Mouse (Mus musculus) left cerebral cortex, adult 11 months (tissue): ENCODE results near the gene Mef2c.

ENCODE experiments used
- DNase-seq: peaks from one replicate; pipeline ENCODE4 v3.0.0; 2022; ENCODE audit warnings: low spot score

Mef2c gene

DNA sequence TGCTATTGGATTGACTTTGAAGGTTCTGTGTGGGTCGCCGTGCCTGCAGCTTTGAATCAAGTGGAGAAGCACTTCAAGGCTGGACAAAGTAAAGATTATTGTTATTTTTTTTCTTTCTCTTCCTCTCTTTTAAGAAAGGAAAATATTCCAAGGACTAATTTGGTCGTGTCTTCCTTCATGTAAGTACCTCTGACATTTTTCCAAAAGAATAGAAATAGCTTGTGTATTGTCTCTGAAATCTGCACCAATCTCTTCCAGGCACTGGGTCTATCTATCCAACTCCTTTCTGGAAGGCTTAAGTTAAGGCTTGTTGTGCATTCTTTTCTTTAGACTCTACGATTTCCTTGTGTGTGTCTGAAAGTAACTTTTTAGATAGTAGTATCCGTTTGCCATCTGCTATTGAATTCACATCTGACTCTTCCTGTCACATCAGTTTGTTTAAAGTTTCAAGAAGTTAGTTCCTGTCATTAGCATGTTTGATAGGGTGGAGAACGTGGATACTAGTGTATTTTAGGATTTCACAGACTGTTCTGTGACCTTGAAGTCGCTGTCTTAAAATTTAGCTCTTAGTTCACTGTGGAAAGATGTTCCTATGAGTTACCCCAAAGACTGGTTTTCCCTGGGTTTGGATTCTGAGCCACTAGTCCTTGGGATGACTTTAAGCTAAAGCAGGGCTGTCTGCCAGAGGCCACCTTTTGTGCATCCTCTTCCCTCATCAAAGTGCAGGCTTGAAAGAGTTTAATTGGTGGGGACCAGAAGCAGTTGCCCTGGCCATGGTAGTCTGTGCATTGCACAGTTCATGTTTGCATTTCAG is 21.3 kb downstream of the Mef2c start:
- no peak for DNase-seq

DNA sequence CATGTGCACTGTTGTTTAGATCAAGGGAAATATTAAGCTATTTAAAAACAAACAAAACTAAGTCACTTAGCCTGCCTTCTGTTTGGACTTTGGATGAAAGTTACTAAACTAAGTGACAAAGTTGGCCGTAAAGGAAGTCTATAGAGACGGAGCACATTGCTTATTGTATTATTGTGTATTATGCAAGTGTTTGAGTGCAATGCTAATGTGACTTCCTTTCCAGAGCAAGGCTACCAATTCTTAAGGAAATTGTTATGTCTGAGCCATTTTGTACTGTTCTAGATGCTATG is 21.8 kb downstream of the Mef2c start:
- no peak for DNase-seq

DNA sequence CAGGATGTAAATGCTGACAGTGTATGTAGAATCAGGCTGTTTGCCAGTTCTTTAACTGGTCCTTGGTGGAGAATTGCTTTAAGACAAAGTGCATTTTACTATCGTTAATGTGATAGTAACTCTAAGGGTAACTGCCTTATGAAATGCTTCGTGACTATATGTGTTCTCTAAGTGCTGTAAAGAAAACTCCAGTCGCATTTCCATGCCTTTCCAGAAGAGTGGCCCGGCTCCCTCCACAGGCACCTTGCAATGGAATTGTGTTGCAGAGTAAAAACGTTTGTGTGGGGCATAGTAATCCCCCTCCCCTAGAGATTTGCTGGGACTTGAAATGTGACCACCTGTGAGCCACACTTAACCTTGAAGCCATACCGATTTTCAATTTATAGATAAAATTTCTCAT is 22.2 kb downstream of the Mef2c start:
- DNase-seq: no peak

DNA sequence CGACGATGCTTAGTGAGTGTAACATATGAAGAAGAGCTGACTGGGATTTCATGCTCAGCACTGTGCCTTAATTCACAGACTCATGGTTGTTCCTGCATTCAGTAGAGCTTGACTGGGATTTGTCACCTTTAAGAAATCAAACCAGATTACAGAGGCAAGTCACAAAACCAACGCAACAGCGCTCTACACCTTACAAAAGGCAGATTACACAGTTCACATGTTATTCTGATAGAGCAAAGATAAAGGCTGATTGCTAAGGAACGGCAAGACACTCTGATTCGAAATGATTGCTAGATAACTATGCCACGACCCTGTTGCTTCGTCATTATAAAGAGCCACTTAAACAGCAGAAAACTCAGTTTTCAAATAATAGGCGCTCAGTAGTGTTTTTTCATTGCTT is 24.1 kb downstream of the Mef2c start:
- no peak for DNase-seq

DNA sequence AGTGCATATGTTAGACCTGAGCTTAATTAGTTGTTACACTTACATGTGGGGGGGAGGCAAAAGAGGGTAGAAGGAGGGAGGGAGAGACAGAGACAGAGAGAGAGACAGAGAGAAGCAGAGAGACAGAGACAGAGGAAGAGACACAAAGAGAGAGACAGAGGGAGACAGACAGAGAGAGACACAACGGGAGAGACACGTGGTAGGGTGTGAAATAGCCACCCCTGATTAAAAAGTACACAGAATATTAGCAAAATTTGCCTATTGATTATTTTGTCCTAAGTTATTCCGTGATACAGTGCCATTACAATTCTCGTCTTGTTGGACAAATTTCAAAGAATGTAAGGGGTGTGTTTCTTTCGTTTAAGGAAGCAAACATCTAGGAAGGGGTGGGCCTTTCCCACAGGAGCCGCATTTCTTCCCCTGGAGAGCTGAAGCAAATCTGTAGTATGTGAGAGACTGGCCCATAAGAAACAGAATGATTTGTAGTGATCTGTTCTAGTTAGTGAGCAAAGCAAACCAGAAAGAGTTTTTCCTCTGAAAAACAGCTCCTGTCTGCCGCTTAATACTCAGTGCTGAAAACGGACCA is 26.0 kb downstream of the Mef2c start:
- no peak for DNase-seq

DNA sequence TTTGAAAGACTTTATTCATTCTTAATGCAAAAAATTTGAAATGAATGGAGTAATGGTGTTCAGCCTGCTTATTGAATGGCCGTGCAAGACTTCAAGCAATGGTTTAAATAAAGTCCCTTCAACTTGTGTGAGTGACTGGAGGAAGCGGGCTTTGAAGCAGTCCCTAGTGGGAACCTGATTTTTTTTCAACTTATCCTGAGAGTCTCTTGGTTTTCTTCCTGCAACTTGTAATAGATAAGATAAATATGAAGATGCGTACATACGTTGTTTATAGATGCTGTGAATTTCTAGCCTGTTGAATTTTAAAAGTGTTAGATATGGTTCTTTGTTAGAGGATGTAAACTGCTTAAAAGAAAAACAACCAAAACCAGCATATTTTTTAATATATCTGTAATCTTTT is 27.1 kb downstream of the Mef2c start:
- no peak for DNase-seq

DNA sequence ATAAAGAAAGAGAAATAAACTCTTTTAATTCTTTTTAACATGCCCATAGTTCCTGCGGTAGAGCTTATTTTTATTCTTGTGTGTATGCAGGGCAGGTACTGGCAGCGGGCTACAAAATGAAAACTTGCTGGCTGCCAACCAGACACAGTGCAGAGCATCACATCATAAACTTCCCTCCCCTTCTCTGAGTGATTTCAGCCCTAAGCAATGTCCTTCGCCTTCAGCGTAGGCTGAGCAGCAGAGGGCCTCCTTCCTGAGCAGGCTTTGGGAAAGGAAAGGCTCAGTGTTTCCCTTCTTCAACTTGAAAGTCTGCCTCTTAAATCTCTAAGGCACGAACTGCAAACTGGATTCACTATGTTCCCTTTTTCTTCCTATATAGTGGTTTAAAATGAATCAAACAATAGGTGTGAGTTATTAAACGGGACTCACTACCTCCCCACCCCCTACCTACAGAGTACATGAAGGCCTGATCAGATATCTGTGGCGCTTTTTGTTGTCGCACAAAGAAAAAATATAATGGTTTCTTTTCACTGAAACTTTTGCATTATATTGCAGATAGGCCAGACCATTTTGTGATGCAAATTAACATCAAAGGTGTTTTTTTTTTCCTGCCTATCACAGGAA is 28.2 kb downstream of the Mef2c start:
- DNase-seq: no peak

DNA sequence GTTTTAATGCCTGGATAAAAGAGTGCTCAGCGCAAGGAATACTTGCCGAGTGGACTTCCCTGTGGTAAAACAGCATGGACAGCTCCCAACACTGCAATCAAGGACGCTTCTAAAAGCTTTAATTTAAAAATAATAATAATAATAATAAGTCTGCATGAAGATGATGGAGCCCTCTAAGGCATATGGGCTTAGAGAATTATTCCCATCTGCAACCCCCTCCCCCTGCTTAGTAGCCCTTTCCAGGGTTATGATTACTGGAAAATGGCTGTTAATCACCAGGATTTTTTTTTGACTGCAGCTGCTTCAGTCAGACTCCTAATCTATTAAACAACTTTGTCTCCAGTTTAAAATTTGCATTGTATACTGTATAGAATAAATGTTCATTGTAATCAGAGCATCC is 32.5 kb downstream of the Mef2c start:
- DNase-seq: no peak

DNA sequence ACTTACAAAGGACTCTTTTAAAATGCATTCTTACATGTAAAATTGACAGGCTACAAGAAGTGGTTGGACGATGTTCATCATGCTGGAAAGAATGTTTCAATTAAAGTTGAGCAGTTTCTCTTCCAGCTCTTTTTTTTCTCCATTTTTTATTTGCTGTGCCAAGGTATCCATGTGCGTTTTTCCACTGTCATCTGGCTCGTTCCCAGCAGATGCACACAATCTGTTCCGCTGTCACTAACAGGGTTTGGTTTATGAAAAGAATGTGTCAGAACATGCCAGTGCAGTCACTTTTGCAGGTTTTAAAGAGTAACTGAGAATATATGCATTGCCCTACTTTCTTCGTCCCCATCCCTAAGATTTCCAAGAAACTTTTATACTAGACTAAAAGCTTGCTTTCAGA is 33.3 kb downstream of the Mef2c start:
- peak; percentile 38 for DNase-seq

DNA sequence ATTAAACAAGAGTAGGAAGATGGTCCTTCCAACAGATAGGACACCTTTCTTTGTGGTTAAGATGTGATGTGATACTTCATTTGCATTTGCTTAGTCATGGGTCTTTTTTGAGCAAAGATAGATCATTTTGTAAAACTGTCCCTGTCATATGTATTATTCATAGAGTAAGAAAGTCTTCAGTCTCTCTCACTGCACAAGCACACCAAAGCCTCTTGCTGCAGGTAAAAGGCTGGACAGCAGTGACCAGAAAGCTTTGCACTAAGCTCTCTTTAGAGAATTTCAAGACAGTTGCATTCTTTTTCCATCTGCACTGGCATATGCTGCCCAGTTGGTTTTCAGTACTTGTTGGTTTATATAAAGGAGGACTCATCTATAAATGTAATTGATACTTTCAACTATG is 36.1 kb downstream of the Mef2c start:
- no peak for DNase-seq

DNA sequence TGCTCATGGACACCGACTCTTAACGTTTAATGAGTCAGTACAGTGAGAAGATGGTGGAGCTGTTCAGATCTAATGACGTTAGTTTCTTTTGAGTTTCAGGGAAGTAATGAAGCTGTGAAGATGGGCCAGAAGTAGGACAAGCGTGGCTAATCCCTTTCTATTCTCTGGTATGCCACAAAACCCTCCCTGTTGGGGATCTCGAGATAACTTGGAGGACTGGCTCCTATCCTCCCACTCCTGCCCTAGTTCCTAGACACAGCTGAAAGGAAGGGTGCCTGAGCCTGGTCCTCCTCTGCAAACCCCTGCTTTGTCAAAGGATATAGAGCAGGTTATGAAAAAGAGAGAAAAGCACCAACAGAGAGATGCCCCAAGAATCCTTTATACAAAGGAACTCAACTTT is 38.8 kb downstream of the Mef2c start:
- DNase-seq: no peak

DNA sequence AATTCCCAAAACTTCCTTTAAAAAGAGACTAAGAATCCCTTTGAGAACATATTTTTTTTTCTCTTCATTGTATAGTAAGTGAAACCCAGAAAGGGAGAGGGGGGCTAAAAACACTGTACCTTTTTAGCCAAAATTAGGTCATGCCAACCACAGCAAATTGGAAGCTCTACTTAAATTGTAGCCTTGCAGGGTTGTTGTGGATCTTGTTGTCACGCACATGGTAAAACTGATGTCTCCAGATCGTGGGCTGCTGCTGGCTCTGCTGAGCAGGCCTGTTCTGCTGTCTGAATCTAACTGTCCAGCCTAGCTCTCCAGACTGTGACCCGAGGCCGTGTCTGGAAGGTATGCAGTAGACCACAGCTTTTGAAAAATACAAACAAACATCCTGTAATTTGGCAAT is 40.9 kb downstream of the Mef2c start:
- DNase-seq: no peak

DNA sequence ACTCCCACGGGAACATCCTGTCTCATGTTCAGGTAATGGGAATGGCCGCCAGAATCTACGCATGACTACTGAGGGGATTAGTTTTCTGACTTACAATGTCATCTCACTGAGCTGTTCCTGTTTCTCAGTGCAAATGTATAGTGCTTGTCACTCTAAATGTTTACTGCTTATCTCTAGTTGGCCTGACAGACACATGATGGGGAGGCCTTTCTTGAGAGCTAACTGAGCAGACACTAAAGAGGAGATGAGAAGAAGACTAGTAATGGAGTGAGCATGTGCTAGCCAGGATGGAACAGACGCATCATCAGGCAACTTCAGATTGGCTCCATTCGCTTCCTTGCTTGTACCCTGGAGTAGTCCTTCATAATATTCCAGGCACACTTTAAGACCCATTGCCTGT is 43.0 kb downstream of the Mef2c start:
- DNase-seq: no peak

DNA sequence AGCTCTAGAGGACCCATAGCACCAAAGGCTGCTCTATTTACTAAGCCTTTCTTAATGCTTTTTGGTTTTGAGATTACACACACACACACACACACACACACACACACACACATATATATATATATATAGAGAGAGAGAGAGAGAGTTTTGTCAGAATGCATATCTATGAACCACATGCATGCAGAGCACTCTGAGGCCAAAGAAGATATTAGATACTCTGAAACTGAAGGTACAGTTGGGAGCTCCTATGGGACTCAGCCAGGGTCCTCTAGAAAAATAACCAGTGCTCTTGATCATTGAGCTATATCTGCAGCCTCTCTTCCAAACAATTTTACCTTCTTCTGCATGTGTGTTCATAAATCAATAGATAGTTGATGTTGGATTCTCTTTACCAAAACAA is 47.4 kb downstream of the Mef2c start:
- DNase-seq: no peak

DNA sequence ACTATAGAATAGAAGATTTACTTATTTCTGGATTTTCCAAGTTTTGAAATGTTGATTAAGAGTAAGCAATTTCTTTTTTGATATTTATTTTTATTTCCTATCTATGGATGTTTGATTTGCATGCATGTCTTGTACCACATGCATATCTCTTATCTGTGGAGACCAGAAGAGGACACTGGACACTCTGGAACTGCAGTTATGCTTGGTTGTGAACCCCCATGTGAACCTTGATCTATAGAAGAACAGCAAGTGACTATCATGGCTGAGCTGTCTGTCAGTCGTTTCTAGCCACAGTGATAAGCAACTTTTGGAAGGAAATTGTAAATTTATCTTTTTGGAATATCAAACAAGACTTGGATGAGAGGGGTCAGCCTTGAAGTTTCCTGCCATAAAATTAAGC is 48.2 kb downstream of the Mef2c start:
- no peak for DNase-seq

DNA sequence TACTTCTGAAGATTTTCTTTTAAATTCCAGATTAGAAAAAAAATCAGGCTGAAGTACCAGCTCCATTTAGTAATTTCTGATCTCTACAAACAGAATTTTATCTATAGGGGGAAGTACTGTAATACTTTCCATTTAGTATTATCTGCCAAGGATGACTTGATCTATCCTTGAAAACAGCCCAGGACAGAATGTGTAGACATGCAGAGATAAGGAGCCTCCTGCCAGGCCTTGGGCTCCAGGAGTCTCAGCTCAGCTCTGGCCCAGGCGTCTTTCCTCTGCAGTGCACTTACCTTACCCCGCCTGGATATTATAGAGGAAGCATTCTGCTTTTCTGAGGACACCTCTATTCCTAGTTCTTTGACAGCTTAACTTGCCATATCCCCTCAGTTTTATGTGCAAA is 59.4 kb downstream of the Mef2c start:
- DNase-seq: no peak

DNA sequence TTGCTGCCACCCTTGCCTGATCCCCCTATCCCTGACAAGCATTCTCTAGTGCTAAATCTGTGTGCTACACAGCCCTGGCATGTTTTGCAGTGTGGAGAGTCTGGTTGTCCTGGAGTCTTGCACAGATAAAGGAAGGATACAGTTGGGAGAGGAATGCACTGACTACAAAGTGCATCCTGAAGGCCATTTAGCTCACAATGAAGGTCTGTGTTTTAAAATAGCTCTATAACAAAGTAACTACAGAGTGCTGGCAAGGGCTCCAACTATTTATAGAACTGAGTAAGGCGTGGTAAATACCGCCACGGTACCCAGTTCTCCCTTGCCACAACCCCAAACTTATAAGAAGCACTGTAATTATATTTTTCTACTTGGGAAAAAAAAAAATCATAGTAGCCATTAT is 61.9 kb downstream of the Mef2c start:
- no peak for DNase-seq

DNA sequence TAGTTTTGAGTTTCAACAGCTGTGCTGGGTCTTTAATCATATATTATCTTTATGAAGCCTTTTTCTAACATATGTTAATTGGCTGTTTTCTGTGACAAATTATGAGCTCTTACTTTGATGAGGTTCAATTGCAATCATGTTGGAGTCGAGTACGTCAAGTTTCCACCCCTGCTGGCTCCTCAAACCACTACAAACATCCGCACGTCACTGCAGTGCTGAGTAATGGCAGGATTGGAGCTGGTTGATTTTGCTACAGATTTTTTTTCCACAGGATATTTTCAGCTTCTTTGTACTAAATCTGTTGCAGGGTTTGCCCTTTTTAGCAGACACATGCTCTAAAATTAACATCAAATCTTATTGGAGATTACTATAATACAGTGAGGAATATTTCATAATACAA is 62.3 kb downstream of the Mef2c start:
- no peak for DNase-seq

DNA sequence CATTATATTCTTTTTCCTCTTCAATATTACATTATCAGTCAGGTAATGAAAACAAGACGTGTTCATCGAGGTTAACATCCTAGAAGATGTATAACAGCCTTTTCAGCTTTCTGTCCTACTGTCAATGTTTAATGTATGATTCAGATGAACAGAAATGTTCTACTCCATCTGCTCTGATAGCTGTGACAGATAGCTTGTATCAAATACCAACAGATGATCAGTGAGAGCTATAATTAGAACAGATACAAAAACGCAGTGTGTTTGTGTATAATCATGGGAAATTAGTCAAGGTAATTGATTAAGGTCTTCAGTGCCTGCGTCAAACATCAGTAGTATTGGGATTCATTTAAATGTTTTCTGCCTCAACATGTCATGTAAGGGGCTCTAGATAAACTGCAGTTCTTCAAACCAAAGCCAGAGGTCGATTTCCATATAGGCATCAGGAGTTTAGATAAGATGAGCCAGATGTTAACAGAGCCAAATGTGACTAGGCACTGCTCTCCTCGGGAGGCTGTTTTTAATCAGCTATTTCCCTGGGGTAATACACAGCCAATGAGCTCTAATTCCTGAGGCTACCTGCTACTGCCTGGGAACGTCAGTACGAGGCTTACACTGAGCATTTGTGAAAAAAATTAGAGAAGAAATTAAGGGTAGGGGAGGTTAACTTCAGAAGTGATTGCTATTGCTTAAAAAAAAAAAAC is 63.1 kb downstream of the Mef2c start:
- no peak for DNase-seq

DNA sequence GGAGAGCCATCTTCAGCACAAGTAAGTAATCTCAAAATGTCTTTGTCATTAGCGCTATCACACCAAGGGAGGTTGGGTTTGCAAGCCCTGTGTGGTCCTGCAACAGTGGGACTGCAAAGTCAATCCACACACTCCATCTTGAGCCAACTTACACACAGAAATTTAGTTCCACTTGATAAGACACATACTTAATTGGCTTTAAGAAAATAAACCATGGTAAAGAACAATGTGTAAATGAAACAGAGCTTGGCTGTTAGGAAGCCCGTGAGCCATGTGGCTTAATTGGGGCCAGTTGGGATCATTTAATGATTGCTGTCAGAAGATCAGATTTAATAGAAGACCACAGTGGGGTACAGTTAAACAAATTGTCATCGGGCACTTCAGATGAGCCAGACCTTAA is 63.8 kb downstream of the Mef2c start:
- DNase-seq: no peak

DNA sequence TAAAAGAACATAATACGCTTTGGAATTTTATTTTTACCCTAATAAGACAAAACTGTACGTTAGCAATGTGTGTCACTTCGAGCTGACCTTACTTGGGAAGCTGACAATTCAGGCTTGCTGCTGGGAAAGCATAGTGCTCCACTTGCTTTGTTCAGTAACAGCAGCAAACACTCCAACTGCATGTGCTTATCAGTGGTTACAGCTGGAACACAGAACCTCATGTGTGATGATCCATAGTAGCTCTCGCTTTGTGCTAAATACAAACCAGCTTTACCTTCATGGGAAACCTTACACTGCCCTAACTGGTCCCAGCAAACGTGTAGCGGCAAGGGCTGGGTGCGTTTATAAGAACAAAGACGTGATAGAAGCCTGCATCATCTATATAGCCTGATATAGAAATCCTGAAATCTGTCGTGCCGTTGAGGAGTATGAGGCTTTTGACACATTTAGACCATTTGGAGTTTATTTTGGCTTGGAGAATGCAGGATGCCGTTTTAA is 65.0 kb downstream of the Mef2c start:
- DNase-seq: no peak

DNA sequence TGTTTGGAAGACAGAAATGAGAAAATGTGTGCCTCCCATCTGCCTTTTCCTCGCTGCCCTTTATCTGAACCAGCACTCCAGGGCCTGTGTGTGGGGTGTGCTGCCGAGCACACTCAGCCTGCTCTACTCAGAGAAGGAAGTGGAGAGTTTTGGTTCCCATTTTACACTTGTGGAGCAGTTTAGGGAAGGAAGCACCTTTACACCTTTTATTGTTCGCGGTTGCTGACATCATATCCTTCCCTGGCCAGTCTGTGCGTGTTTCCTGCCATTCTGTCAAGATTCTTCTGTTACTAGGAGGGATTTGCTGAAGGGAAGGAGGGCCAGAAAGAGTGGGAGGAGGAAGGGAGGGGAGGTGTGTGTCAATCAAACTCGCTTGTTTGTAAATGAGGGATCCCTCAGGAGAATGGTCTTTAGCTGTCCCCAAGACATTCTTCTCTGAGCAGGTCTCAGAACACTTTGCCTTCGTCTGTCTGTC is 68.2 kb downstream of the Mef2c start:
- DNase-seq: peak; percentile 40

DNA sequence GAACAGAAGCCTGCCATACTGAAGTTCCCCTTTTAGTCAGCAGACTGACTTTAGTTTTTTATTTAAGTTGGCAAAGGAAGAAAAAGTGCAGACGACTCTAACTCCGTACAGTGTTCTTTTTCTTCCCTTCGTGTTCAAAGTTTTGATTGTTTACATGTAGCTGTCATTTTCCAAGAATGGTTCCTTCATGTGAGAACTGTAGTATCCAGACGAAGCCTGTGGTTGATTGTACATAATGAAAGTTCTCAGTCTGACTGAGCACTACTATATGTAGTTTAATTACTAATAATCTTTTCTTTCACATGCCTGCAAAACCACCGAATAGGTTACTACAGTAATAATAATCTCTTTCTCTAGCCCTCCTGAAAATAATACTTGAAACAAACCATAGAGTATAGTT is 68.6 kb downstream of the Mef2c start:
- DNase-seq: no peak
